Mouse (Mus musculus) heart, embryonic 14.5 days (tissue): ENCODE measurements at regions not wholly inside any gene's neighbourhood (a gene's known extent, or its start where the extent isn't known, plus 50 kb on each side); places are given as distances from the start of the nearest gene placed in this dataset. TPM values are rescaled to one million over a fixed set of nuclear protein-coding genes. Genes with fewer than 3 reads are reported as not detected.
"Not testable (repeated sequence)": the region's sequence is repeated elsewhere in the genome, so short reads cannot be mapped to it uniquely, and the experiment has no call there.

ENCODE experiments used
- ATAC-seq: fragments of 200-750 bp; cut with Nextera tagmentation; 2 replicates; pipeline ENCODE4 v1.8.0; 2017; ENCODE audit warnings: low read depth, moderate TSS enrichment; ENCODE audit not compliant: insufficient number of reproducible peaks, insufficient read depth, low FRiP score
- H3K27ac ChIP-seq, 2 experiments: fragments of 200-500 bp in 1 of 2; fragments of 300-500 bp in 1 of 2; sonication (generic) in 1 of 2; replicated peaks in 1 of 2; 2 replicates each; pipeline ENCODE4 v1.5.1; 2012 to 2014; ENCODE audit warnings: low read depth in 2 of 2, low read length in 2 of 2, control low read depth in 1 of 2, mild to moderate bottlenecking in 1 of 2, mixed read lengths in 1 of 2; ENCODE audit not compliant: control insufficient read depth in 1 of 2, insufficient read depth in 1 of 2
- H3K27me3 ChIP-seq: fragments of 300-500 bp; sonication (generic); 2 replicates; pipeline ENCODE4 v1.6.1; 2014; ENCODE audit warnings: mild to moderate bottlenecking, low read length, control low read depth; ENCODE audit not compliant: control insufficient read depth, insufficient read depth
- H3K36me3 ChIP-seq: fragments of 300-500 bp; sonication (generic); 2 replicates; pipeline ENCODE4 v1.6.1; 2014; ENCODE audit warnings: mild to moderate bottlenecking, control low read depth, low read length, mixed read lengths; ENCODE audit not compliant: control insufficient read depth, insufficient read depth
- H3K4me1 ChIP-seq, 2 experiments: fragments of 200-500 bp in 1 of 2; fragments of 300-500 bp in 1 of 2; sonication (generic) in 1 of 2; 2 replicates each; pipeline ENCODE4 v1.6.1; 2012 to 2014; ENCODE audit warnings: low read length in 2 of 2, control low read depth in 1 of 2, mixed read lengths in 1 of 2; ENCODE audit not compliant: control insufficient read depth in 2 of 2, insufficient read depth in 2 of 2
- H3K4me2 ChIP-seq: fragments of 300-500 bp; sonication (generic); 2 replicates; pipeline ENCODE4 v1.6.1; 2014; ENCODE audit warnings: mild to moderate bottlenecking, low read length
- H3K4me3 ChIP-seq, 2 experiments: fragments of 200-500 bp in 1 of 2; fragments of 300-500 bp in 1 of 2; sonication (generic) in 1 of 2; 2 replicates each; pipeline ENCODE4 v1.5.1; 2012 to 2014; ENCODE audit warnings: low read length in 2 of 2, mild to moderate bottlenecking in 2 of 2, control low read depth in 1 of 2, low read depth in 1 of 2, moderate library complexity in 1 of 2; ENCODE audit not compliant: control insufficient read depth in 1 of 2, insufficient read depth in 1 of 2
- H3K9ac ChIP-seq: fragments of 300-500 bp; sonication (generic); 2 replicates; pipeline ENCODE4 v1.6.1; 2014; ENCODE audit warnings: mild to moderate bottlenecking, low read length
- H3K9me3 ChIP-seq: fragments of 300-500 bp; sonication (generic); 2 replicates; pipeline ENCODE4 v1.6.1; 2016; ENCODE audit warnings: low read length, control low read depth; ENCODE audit not compliant: control insufficient read depth
- WGBS: fragments of 180-500 bp; shearing (Covaris S2); extraction: QIAGEN DNeasy Blood & Tissue Kit; methylation state at CpG from one replicate; pipeline ENCODE4 v1.1.7; 2014; 5-methylcytosine and 5-hydroxymethylcytosine counted together
- microRNA-seq: library from miRNA; unstranded; fragments of <30 nt; microRNA quantifications from one replicate; pipeline ENCODE4, GENCODE M21; 2016

- not testable (repeated sequence) for H3K36me3 ChIP-seq, H3K9ac ChIP-seq, ATAC-seq, H3K4me1 ChIP-seq, H3K27ac ChIP-seq, H3K9me3 ChIP-seq, H3K4me3 ChIP-seq, H3K27me3 ChIP-seq
- 89% methylated on average over 3 of the region's 3 CpGs for WGBS
- H3K4me2 ChIP-seq, result peak overlapping the region; percentile 62
Observed at GRCm38 (mm10) chr13:61805300-61805699, 235.4 kb upstream of the Cts3 start.

GRCm38 (mm10) chr13:61804168-61804874, 234.4 kb upstream of the Cts3 start:
- WGBS, result under 1% methylated on average over 19 of the region's 19 CpGs
- H3K9me3 ChIP-seq, H3K36me3 ChIP-seq, H3K27me3 ChIP-seq, ATAC-seq, H3K4me1 ChIP-seq: not testable (repeated sequence)
- Histone ChIP-seq H3K27ac (peak overlapping the region; percentile 17 to 19; a peak in 1 of 4 replicates), H3K4me2 (peak overlapping the region; percentile 62), H3K4me3 (peak overlapping the region; percentile 62 to 70), H3K9ac (peak overlapping the region; percentile 81)

- peak overlapping the region; percentile 81 for H3K9ac ChIP-seq
Observed at GRCm38 (mm10) chr13:61803763-61804162, 233.8 kb upstream of the Cts3 start.

GRCm38 (mm10) chr13:61763457-61763856, 193.5 kb upstream of the Cts3 start:
- H3K27ac ChIP-seq, H3K9ac ChIP-seq, H3K9me3 ChIP-seq, H3K27me3 ChIP-seq, H3K4me3 ChIP-seq, H3K36me3 ChIP-seq, ATAC-seq, H3K4me2 ChIP-seq, H3K4me1 ChIP-seq: not testable (repeated sequence)
- WGBS, result 62% methylated on average over 1 of the region's 1 CpGs

More at GRCm38 (mm10) chr13:61803763-61804162, 233.8 kb upstream of the Cts3 start:
- H3K4me1 ChIP-seq, ATAC-seq, H3K27me3 ChIP-seq, H3K9me3 ChIP-seq, H3K27ac ChIP-seq, H3K36me3 ChIP-seq: not testable (repeated sequence)
- Histone ChIP-seq H3K4me3 (peak overlapping the region; percentile 62 to 70), H3K4me2 (peak overlapping the region; percentile 62)
- 12% methylated on average over 5 of the region's 5 CpGs for WGBS

Small RNAs in the stretch of these regions (microRNA-seq; reads per million reads assigned to microRNA genes)
- gene Gm23739, result not detected
